Mouse (Mus musculus): ENCODE measurements around the gene Hexb. TPM values are rescaled to one million over a fixed set of nuclear protein-coding genes. Genes with fewer than 3 reads are reported as not detected.
A peak's percentile ranks its signal among the peaks of the same experiment; 100 is the strongest.

Gene Hexb
- polyA plus RNA-seq, 1 experiment from 2014 or later, result 25.9 TPM

GRCm38 (mm10) chr13:97234785-97235417 is 36.7 kb upstream of the Hexb start:
- peak; percentile 94 for DNase-seq (ENCODE audit: low spot score)
- H3K4me3 ChIP-seq (ENCODE audit: low read depth, low read length), result peak overlapping the region; percentile 13; the same call in 1 of the 2 replicates
- 0 out of 2 replicates have a peak, but pooled peaks have one; percentile 24 for ATAC-seq (replicated peaks; ENCODE audit: insufficient number of reproducible peaks, low FRiP score, low TSS enrichment, low read depth)
- H3K9me3 ChIP-seq (replicated peaks; ENCODE audit: control insufficient read depth, low read length), result no peaks in the 10 kb centered on the region
- peak overlapping the region; percentile 39; the same call in 1 of the 2 replicates for H3K9ac ChIP-seq (replicated peaks; ENCODE audit: low read length)
- H3K36me3 ChIP-seq (replicated peaks; ENCODE audit: control insufficient read depth, insufficient read depth, low read depth, low read length), result no peaks in the 10 kb centered on the region
- no peaks in the 10 kb centered on the region for H3K27me3 ChIP-seq (ENCODE audit: control insufficient read depth, insufficient read depth, low read length)
- no peaks in the 10 kb centered on the region for H3K4me1 ChIP-seq (ENCODE audit: control insufficient read depth, insufficient read depth, low read length)
- WGBS, result 15% methylated on average over 17 of the region's 17 CpGs
- no peak overlapping the region for H3K27ac ChIP-seq (replicated peaks; ENCODE audit: low read depth, low read length)
- H3K4me2 ChIP-seq (ENCODE audit: low read depth, low read length), result peak overlapping the region; percentile 36

DNA sequence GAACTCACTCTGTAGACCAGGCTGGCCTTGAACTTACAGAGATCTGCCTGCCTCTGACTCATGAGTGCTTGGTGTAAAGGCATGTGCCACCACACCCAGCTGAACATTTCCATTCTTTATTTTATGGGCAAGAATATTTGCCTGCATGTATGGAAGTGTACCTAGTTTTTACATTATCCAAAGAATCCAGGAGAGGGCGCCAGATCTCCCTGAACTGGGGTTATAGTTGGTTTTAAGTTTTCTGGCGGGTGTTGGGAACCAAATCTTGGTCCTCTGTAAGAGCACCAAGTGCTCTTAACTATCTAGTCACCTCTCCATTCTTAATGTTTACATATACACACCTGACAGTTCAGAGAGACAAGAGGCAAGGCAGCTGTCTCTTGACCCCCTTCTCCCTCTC is 34.9 kb upstream of the Hexb start:
- H3K27me3 ChIP-seq (ENCODE audit: control insufficient read depth, insufficient read depth, low read length), result no peaks in the 10 kb centered on the region
- no peaks in the 10 kb centered on the region for H3K36me3 ChIP-seq (replicated peaks; ENCODE audit: control insufficient read depth, insufficient read depth, low read depth, low read length)
- no peak overlapping the region for H3K4me2 ChIP-seq (ENCODE audit: low read depth, low read length)
- H3K27ac ChIP-seq (replicated peaks; ENCODE audit: low read depth, low read length), result no peak overlapping the region
- ATAC-seq (replicated peaks; ENCODE audit: insufficient number of reproducible peaks, low FRiP score, low TSS enrichment, low read depth) (no peak), DNase-seq (ENCODE audit: low spot score) (no peak)
- 72% methylated on average over 2 of the region's 2 CpGs for WGBS
- no peak overlapping the region for H3K9ac ChIP-seq (replicated peaks; ENCODE audit: low read length)
- H3K9me3 ChIP-seq (replicated peaks; ENCODE audit: control insufficient read depth, low read length), result no peaks in the 10 kb centered on the region
- H3K4me1 ChIP-seq (ENCODE audit: control insufficient read depth, insufficient read depth, low read length), result no peaks in the 10 kb centered on the region
- no peak overlapping the region for H3K4me3 ChIP-seq (ENCODE audit: low read depth, low read length)

- Histone ChIP-seq H3K9ac (replicated peaks; ENCODE audit: low read length) (no peak overlapping the region), H3K4me2 (ENCODE audit: low read depth, low read length) (no peak overlapping the region), H3K27ac (replicated peaks; ENCODE audit: low read depth, low read length) (no peak overlapping the region), H3K27me3 (ENCODE audit: control insufficient read depth, insufficient read depth, low read length) (no peaks in the 10 kb centered on the region), H3K4me3 (ENCODE audit: low read depth, low read length) (no peak overlapping the region), H3K4me1 (ENCODE audit: control insufficient read depth, insufficient read depth, low read length) (no peaks in the 10 kb centered on the region), H3K36me3 (replicated peaks; ENCODE audit: control insufficient read depth, insufficient read depth, low read depth, low read length) (no peaks in the 10 kb centered on the region), H3K9me3 (replicated peaks; ENCODE audit: control insufficient read depth, low read length) (no peaks in the 10 kb centered on the region)
- ATAC-seq (replicated peaks; ENCODE audit: insufficient number of reproducible peaks, low FRiP score, low TSS enrichment, low read depth), result no peak
- DNase-seq (ENCODE audit: low spot score), result no peak
- 69% methylated on average over 3 of the region's 3 CpGs for WGBS
These were observed 31.9 kb upstream of the Hexb start for GRCm38 (mm10) chr13:97230101-97230500.

GRCm38 (mm10) chr13:97227795-97228194 is 29.6 kb upstream of the Hexb start:
- Histone ChIP-seq H3K9ac (replicated peaks; ENCODE audit: low read length) (no peak overlapping the region), H3K4me1 (ENCODE audit: control insufficient read depth, insufficient read depth, low read length) (no peaks in the 10 kb centered on the region), H3K4me2 (ENCODE audit: low read depth, low read length) (no peak overlapping the region), H3K9me3 (replicated peaks; ENCODE audit: control insufficient read depth, low read length) (no peaks in the 10 kb centered on the region), H3K36me3 (replicated peaks; ENCODE audit: control insufficient read depth, insufficient read depth, low read depth, low read length) (no peaks in the 10 kb centered on the region), H3K4me3 (ENCODE audit: low read depth, low read length) (no peak overlapping the region), H3K27ac (replicated peaks; ENCODE audit: low read depth, low read length) (no peak overlapping the region), H3K27me3 (ENCODE audit: control insufficient read depth, insufficient read depth, low read length) (no peaks in the 10 kb centered on the region)
- DNase-seq (ENCODE audit: low spot score), result no peak
- ATAC-seq (replicated peaks; ENCODE audit: insufficient number of reproducible peaks, low FRiP score, low TSS enrichment, low read depth), result no peak
- WGBS, result 88% methylated on average over 3 of the region's 3 CpGs

GRCm38 (mm10) chr13:97225130-97225529 is 27.0 kb upstream of the Hexb start:
- Histone ChIP-seq H3K4me2 (ENCODE audit: low read depth, low read length) (no peak overlapping the region), H3K4me1 (ENCODE audit: control insufficient read depth, insufficient read depth, low read length) (no peaks in the 10 kb centered on the region), H3K4me3 (ENCODE audit: low read depth, low read length) (no peak overlapping the region), H3K9me3 (replicated peaks; ENCODE audit: control insufficient read depth, low read length) (no peaks in the 10 kb centered on the region), H3K27me3 (ENCODE audit: control insufficient read depth, insufficient read depth, low read length) (no peaks in the 10 kb centered on the region; the same call in 1 of the 2 replicates), H3K36me3 (replicated peaks; ENCODE audit: control insufficient read depth, insufficient read depth, low read depth, low read length) (no peaks in the 10 kb centered on the region), H3K27ac (replicated peaks; ENCODE audit: low read depth, low read length) (no peak overlapping the region), H3K9ac (replicated peaks; ENCODE audit: low read length) (no peak overlapping the region)
- ATAC-seq (replicated peaks; ENCODE audit: insufficient number of reproducible peaks, low FRiP score, low TSS enrichment, low read depth) (no peak), DNase-seq (ENCODE audit: low spot score) (no peak)
- 64% methylated on average over 17 of the region's 17 CpGs for WGBS

- no peak for DNase-seq (ENCODE audit: low spot score)
These were observed 26.3 kb upstream of the Hexb start for GRCm38 (mm10) chr13:97224341-97224982.

DNA sequence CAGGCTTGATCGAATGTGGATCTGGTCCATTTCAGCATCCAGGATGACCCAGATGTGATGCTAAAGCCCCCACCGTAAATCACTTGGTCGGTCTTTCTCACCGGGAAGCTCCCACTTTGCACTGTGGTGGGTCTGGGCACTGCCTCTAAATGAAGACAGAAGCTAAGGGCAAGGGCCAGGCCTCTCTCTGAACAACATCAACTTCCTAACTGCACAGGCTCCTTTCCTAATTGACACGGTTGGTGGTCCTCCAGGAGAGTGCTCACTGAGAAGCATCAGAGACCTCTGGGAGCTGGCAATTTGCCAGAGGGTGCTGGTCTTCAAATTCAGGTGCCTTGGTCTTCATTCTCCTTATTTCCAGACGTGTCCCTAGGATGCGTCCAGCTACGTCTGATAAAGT is 25.7 kb upstream of the Hexb start:
- Histone ChIP-seq H3K9ac (replicated peaks; ENCODE audit: low read length) (no peak overlapping the region), H3K27ac (replicated peaks; ENCODE audit: low read depth, low read length) (no peak overlapping the region), H3K27me3 (ENCODE audit: control insufficient read depth, insufficient read depth, low read length) (no peaks in the 10 kb centered on the region; the same call in 1 of the 2 replicates), H3K9me3 (replicated peaks; ENCODE audit: control insufficient read depth, low read length) (no peaks in the 10 kb centered on the region), H3K36me3 (replicated peaks; ENCODE audit: control insufficient read depth, insufficient read depth, low read depth, low read length) (no peaks in the 10 kb centered on the region), H3K4me1 (ENCODE audit: control insufficient read depth, insufficient read depth, low read length) (no peaks in the 10 kb centered on the region), H3K4me3 (ENCODE audit: low read depth, low read length) (no peak overlapping the region), H3K4me2 (ENCODE audit: low read depth, low read length) (no peak overlapping the region)
- WGBS, result 86% methylated on average over 8 of the region's 8 CpGs
- DNase-seq (ENCODE audit: low spot score), result no peak
- ATAC-seq (replicated peaks; ENCODE audit: insufficient number of reproducible peaks, low FRiP score, low TSS enrichment, low read depth), result no peak

More at GRCm38 (mm10) chr13:97224341-97224982, 26.3 kb upstream of the Hexb start:
- no peaks in the 10 kb centered on the region for H3K9me3 ChIP-seq (replicated peaks; ENCODE audit: control insufficient read depth, low read length)
- H3K9ac ChIP-seq (replicated peaks; ENCODE audit: low read length), result no peak overlapping the region
- no peak overlapping the region for H3K27ac ChIP-seq (replicated peaks; ENCODE audit: low read depth, low read length)
- ATAC-seq (replicated peaks; ENCODE audit: insufficient number of reproducible peaks, low FRiP score, low TSS enrichment, low read depth), result no peak
- H3K27me3 ChIP-seq (ENCODE audit: control insufficient read depth, insufficient read depth, low read length), result no peaks in the 10 kb centered on the region; the same call in 1 of the 2 replicates
- no peak overlapping the region for H3K4me3 ChIP-seq (ENCODE audit: low read depth, low read length)
- no peaks in the 10 kb centered on the region for H3K4me1 ChIP-seq (ENCODE audit: control insufficient read depth, insufficient read depth, low read length)
- 72% methylated on average over 10 of the region's 10 CpGs for WGBS
- H3K4me2 ChIP-seq (ENCODE audit: low read depth, low read length), result no peak overlapping the region
- no peaks in the 10 kb centered on the region for H3K36me3 ChIP-seq (replicated peaks; ENCODE audit: control insufficient read depth, insufficient read depth, low read depth, low read length)

DNA sequence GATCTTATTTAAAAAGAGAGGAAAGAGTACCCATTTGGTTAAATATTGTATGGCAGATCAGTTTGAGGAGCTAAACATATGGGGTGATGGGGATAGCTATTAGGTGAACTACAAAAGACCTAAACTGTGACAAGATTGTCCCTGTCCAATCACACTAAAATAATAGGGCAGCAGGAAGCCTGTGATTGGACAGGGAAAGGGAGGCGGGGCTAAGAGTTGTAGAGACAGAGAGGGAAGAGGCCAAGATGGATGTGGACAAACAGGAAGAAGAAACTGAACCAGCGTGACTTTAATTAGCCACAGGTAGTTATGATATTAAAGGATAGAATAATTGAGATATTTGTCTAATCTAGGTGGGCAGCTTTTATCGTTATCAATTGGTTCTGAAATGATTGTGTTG is 21.9 kb upstream of the Hexb start:
- Histone ChIP-seq H3K9me3 (replicated peaks; ENCODE audit: control insufficient read depth, low read length) (no peaks in the 10 kb centered on the region), H3K4me1 (ENCODE audit: control insufficient read depth, insufficient read depth, low read length) (no peaks in the 10 kb centered on the region), H3K27me3 (ENCODE audit: control insufficient read depth, insufficient read depth, low read length) (no peaks in the 10 kb centered on the region; the same call in 1 of the 2 replicates), H3K36me3 (replicated peaks; ENCODE audit: control insufficient read depth, insufficient read depth, low read depth, low read length) (no peaks in the 10 kb centered on the region), H3K4me3 (ENCODE audit: low read depth, low read length) (no peak overlapping the region), H3K4me2 (ENCODE audit: low read depth, low read length) (no peak overlapping the region), H3K9ac (replicated peaks; ENCODE audit: low read length) (no peak overlapping the region), H3K27ac (replicated peaks; ENCODE audit: low read depth, low read length) (no peak overlapping the region)
- ATAC-seq (replicated peaks; ENCODE audit: insufficient number of reproducible peaks, low FRiP score, low TSS enrichment, low read depth), result no peak
- WGBS, result 93% methylated on average over 3 of the region's 3 CpGs
- DNase-seq (ENCODE audit: low spot score), result no peak

Measured in embryonic facial prominence, embryonic 11.5 days (tissue).